Mouse (Mus musculus) spleen, adult 2 months (tissue): ENCODE measurements around the gene Ptgis.

ENCODE experiments used
- CTCF ChIP-seq: fragments of 200-500 bp; IDR thresholded peaks from 2 replicates; pipeline ENCODE4 v1.5.1; 2011; ENCODE audit warnings: mild to moderate bottlenecking, inconsistent platforms; ENCODE audit not compliant: insufficient read depth, insufficient read length, insufficient replicate concordance; ENCODE audit errors: extremely low read depth
- POLR2A ChIP-seq: fragments of 200-500 bp; IDR thresholded peaks from 2 replicates; pipeline ENCODE4 v1.6.1; 2011; ENCODE audit warnings: low read depth, low read length, inconsistent platforms

- TF ChIP-seq POLR2A: no peak
- TF ChIP-seq CTCF: no peak
Measured at GRCm38 (mm10) chr2:167181662-167182389, 58.6 kb downstream of the Ptgis start.
